Mouse (Mus musculus) B cell, adult 2 months (primary cell): Measurements from ENCODE around the gene Gfpt1.

ENCODE experiments used
- DNase-seq, 2 experiments: peaks; one replicate each; pipeline ENCODE4 v3.0.0; 2022

The Gfpt1 gene

GRCm38 (mm10) chr6:87101955-87102353 is 59.3 kb downstream of the Gfpt1 start:
- DNase-seq, result no peak

- no peak for DNase-seq
Measured at GRCm38 (mm10) chr6:87102421-87102911, 59.8 kb downstream of the Gfpt1 start.

GRCm38 (mm10) chr6:87103314-87103713 is 60.7 kb downstream of the Gfpt1 start:
- no peak for DNase-seq

- DNase-seq, result no peak
Measured at GRCm38 (mm10) chr6:87104123-87104796, 61.6 kb downstream of the Gfpt1 start, which contains the start of gene D6Ertd527e. TSS of gene D6Ertd527e (plus strand) at chr6:87104746.

GRCm38 (mm10) chr6:87111493-87111892 is 68.8 kb downstream of the Gfpt1 start:
- no peak for DNase-seq

- no peak for DNase-seq
Measured at GRCm38 (mm10) chr6:87112125-87112524, 69.5 kb downstream of the Gfpt1 start.

- no peak for DNase-seq
Measured at GRCm38 (mm10) chr6:87115981-87116380, 73.3 kb downstream of the Gfpt1 start.

- DNase-seq, result no peak
Measured at GRCm38 (mm10) chr6:87116596-87116995, 74.0 kb downstream of the Gfpt1 start.

GRCm38 (mm10) chr6:87119066-87119837 is 76.6 kb downstream of the Gfpt1 start:
- DNase-seq, result peak; percentile 70 to 72

GRCm38 (mm10) chr6:87119975-87120374 is 77.3 kb downstream of the Gfpt1 start:
- DNase-seq, result no peak

GRCm38 (mm10) chr6:87120661-87121060 is 78.0 kb downstream of the Gfpt1 start:
- DNase-seq, result peak; percentile 52 to 62

- no peak for DNase-seq
Measured at GRCm38 (mm10) chr6:87121961-87122360, 79.3 kb downstream of the Gfpt1 start.

GRCm38 (mm10) chr6:87123406-87123805 is 80.8 kb downstream of the Gfpt1 start:
- no peak for DNase-seq

- no peak for DNase-seq
Measured at GRCm38 (mm10) chr6:87123973-87124372, 81.3 kb downstream of the Gfpt1 start.

- peak; percentile 46 to 49 for DNase-seq
Measured at GRCm38 (mm10) chr6:87127049-87127753, 84.6 kb downstream of the Gfpt1 start.

GRCm38 (mm10) chr6:87129861-87130260 is 87.2 kb downstream of the Gfpt1 start:
- DNase-seq, result no peak

GRCm38 (mm10) chr6:87130628-87131027 is 88.0 kb downstream of the Gfpt1 start:
- no peak for DNase-seq

GRCm38 (mm10) chr6:87131078-87131477 is 88.4 kb downstream of the Gfpt1 start:
- no peak for DNase-seq

GRCm38 (mm10) chr6:87133520-87133919 is 90.9 kb downstream of the Gfpt1 start:
- DNase-seq, result no peak

- no peak for DNase-seq
Measured at GRCm38 (mm10) chr6:87133966-87134546, 91.4 kb downstream of the Gfpt1 start.

GRCm38 (mm10) chr6:87138479-87138878 is 95.8 kb downstream of the Gfpt1 start:
- no peak for DNase-seq

GRCm38 (mm10) chr6:87139796-87140553 is 97.3 kb downstream of the Gfpt1 start:
- no peak for DNase-seq
